Mouse (Mus musculus): ENCODE results near the gene 9130213A22Rik.
A peak's percentile ranks its signal among the peaks of the same experiment; 100 is the strongest.

The 9130213A22Rik gene

GRCm38 (mm10) chr11:69122336-69122951 lies at the start of gene 9130213A22Rik:
Gene 9130213A22Rik, minus strand, starts transcription at chr11:69122589.
- peak; percentile 78 to 82 for DNase-seq (ENCODE audit: low spot score in 2 of 2)

- DNase-seq (ENCODE audit: low spot score in 2 of 2), result no peak
Observed at GRCm38 (mm10) chr11:69171626-69172025, 49.2 kb upstream of the 9130213A22Rik start.

- no peak for DNase-seq (ENCODE audit: low spot score in 2 of 2)
Observed at GRCm38 (mm10) chr11:69169313-69169712, 46.9 kb upstream of the 9130213A22Rik start.

- no peak for DNase-seq (ENCODE audit: low spot score in 2 of 2)
Observed at GRCm38 (mm10) chr11:69156800-69157199, 34.4 kb upstream of the 9130213A22Rik start, which contains the start of gene Alox12b. Gene Alox12b, plus strand, starts transcription at chr11:69156989.

GRCm38 (mm10) chr11:69155351-69155750 lies 33.0 kb upstream of the 9130213A22Rik start:
- DNase-seq (ENCODE audit: low spot score in 2 of 2), result no peak

GRCm38 (mm10) chr11:69153831-69154230 lies 31.4 kb upstream of the 9130213A22Rik start:
- DNase-seq (ENCODE audit: low spot score in 2 of 2), result no peak

- DNase-seq (ENCODE audit: low spot score in 2 of 2), result no peak
Observed at GRCm38 (mm10) chr11:69151004-69151403, 28.6 kb upstream of the 9130213A22Rik start.

- DNase-seq (ENCODE audit: low spot score in 2 of 2), result peak; percentile 43 to 51
Observed at GRCm38 (mm10) chr11:69150444-69150843, 28.1 kb upstream of the 9130213A22Rik start.

- DNase-seq (ENCODE audit: low spot score in 2 of 2), result no peak
Observed at GRCm38 (mm10) chr11:69149728-69150127, 27.3 kb upstream of the 9130213A22Rik start.

- no peak for DNase-seq (ENCODE audit: low spot score in 2 of 2)
Observed at GRCm38 (mm10) chr11:69148451-69148960, 26.1 kb upstream of the 9130213A22Rik start.

- no peak for DNase-seq (ENCODE audit: low spot score in 2 of 2)
Observed at GRCm38 (mm10) chr11:69147546-69147945, 25.2 kb upstream of the 9130213A22Rik start.

GRCm38 (mm10) chr11:69135361-69135760 lies 13.0 kb upstream of the 9130213A22Rik start:
- DNase-seq (ENCODE audit: low spot score in 2 of 2), result no peak

- no peak for DNase-seq (ENCODE audit: low spot score in 2 of 2)
Observed at GRCm38 (mm10) chr11:69134622-69134968, 12.2 kb upstream of the 9130213A22Rik start.

GRCm38 (mm10) chr11:69133923-69134621 lies 11.7 kb upstream of the 9130213A22Rik start:
- DNase-seq (ENCODE audit: low spot score in 2 of 2), result peak in 1 of 2 experiments; percentile 64

- DNase-seq (ENCODE audit: low spot score in 2 of 2), result no peak
Observed at GRCm38 (mm10) chr11:69133566-69133922, 11.2 kb upstream of the 9130213A22Rik start.

- no peak for DNase-seq (ENCODE audit: low spot score in 2 of 2)
Observed at GRCm38 (mm10) chr11:69128426-69129122, 6.2 kb upstream of the 9130213A22Rik start.

- DNase-seq (ENCODE audit: low spot score in 2 of 2), result no peak
Observed at GRCm38 (mm10) chr11:69126706-69127095, 4.3 kb upstream of the 9130213A22Rik start.

GRCm38 (mm10) chr11:69125919-69126705 lies 3.7 kb upstream of the 9130213A22Rik start:
- no peak for DNase-seq (ENCODE audit: low spot score in 2 of 2)

GRCm38 (mm10) chr11:69125852-69125918 lies 3.3 kb upstream of the 9130213A22Rik start, which contains the start of gene Aloxe3:
Gene Aloxe3, plus strand, starts transcription at chr11:69125896.
- no peak for DNase-seq (ENCODE audit: low spot score in 2 of 2)

GRCm38 (mm10) chr11:69125041-69125851 lies 2.9 kb upstream of the 9130213A22Rik start:
- peak; percentile 72 to 79 for DNase-seq (ENCODE audit: low spot score in 2 of 2)

- DNase-seq (ENCODE audit: low spot score in 2 of 2), result peak in 1 of 2 experiments; percentile 62
Observed at GRCm38 (mm10) chr11:69124498-69124847, 2.1 kb upstream of the 9130213A22Rik start.

Measured in frontal cortex, postnatal 25 days (tissue).